Mouse (Mus musculus) T-cell, adult 2 months (primary cell): ENCODE data around the gene Cnot4.
"Not testable (repeated sequence)": the region's sequence is repeated elsewhere in the genome, so short reads cannot be mapped to it uniquely, and the experiment has no call there.

Source experiments
- DNase-seq: peaks from one replicate; pipeline ENCODE4 v3.0.0; 2022; ENCODE audit warnings: low spot score

Cnot4 gene

DNA sequence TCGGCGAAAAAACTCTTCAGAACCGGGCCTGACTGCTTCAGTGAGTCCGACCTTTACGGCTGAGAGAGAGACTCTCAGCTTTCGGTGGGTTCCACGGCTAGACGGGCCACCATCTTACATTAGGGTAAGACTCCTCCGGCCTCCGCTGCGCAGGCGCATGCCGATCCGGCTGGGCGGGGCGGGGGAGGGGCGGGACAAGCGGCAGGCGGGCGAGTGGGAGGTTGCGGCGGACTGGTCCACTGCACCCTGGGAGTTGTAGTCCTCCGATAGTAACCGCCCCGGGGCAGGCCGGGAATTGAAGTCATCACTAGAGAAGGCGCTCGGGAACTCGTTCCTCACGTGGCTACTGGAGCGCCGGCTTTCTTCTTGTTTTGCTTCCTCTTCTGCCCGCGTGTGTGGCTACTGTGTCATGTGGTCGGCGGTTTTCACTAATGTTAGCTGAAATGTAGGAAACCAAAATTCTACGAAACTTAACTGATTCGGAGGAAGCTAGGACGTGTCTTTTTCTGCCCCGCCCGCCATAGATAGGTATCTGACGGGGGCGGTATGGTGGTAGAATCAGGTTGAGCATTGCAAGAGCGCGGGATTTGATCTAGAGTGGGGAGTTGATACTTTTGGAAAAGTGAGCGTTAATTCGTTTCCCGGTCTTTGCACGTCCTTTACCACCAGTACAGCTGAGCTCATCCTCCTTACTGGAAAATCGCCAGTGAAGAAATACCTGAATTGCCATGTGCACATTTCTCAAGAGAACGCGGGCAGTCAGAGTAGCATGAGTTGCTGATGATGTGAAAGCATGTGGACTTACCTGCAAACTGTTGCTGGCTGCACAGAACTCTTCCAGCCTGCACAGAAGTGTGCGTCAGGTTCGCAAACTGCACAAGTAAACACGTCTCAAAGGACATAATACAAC lies at the start of gene Cnot4:
Gene Cnot4 (minus strand): TSS at position 146 of the 910 bp plus-strand sequence.
- peak; percentile 100 for DNase-seq

- DNase-seq, result not testable (repeated sequence)
Observed at GRCm38 (mm10) chr6:35179299-35179698, 45.8 kb upstream of the Cnot4 start.

DNA sequence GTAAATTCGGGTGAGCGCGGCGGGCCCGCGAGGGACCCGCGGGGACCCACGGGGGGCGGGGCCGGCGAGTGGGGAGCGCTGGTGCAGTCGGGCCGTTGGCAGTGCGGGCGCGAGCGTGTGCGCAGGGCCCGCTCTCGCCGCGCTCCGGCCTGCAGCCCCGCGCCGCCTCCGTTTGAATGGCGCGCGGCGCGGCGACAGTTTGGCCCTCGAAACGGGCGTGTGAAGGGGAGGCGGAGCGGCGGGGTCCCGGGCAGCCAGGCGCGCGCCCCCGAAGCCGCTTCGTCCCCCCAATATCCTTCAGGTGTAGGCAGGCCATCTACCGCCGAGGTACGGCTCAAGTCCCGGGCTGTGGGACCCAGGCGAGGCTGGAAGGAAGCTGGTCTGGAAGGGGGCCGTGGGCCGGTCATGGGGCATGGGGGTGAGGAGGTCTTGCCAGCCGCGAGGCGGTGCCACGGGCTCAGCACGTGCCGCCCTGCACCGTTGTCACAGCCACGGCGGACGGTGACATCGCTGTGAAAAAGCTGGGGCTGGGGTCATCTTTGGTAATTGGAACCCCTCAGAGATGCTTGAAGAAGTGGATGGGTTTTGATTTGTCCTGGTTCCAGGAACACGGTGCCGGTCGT lies 44.2 kb upstream of the Cnot4 start:
- peak; percentile 31 for DNase-seq

DNA sequence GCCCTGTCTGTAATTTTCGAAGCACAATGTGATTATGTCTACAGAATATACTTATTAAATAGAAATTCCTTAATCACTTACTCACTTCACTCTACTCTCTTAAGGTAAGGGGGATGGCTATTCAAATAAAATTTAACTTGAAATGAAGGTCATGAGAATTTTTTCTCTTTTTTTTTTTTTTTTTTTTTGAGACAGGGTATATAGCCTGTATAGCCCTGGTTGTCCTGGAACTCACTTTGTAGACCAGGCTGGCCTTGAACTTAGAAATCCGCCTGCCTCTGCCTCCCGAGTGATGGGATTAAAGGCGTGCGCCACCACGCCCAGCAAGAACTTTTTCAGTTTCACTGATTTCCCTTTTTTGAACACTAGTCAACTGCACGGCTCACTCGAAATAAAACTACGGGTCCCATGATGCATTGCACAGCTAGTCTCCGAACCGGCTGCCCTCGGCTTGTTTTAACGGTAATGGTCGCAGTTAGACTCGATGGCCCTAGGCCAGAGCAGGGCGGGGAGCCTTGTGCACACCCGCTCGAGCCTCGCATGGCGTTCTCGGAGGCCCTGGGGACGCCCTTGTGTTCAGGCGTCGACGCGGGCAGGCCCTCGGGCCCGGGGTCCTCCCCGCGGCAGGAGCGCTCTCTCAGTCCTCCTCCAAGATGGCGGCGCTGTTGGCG lies 43.6 kb upstream of the Cnot4 start, which contains the start of gene Nup205:
Gene Nup205 (plus strand): TSS at position 443 of the 671 bp plus-strand sequence.
- DNase-seq, result peak; percentile 85

- no peak for DNase-seq
Observed at GRCm38 (mm10) chr6:35173181-35173580, 39.7 kb upstream of the Cnot4 start.

DNA sequence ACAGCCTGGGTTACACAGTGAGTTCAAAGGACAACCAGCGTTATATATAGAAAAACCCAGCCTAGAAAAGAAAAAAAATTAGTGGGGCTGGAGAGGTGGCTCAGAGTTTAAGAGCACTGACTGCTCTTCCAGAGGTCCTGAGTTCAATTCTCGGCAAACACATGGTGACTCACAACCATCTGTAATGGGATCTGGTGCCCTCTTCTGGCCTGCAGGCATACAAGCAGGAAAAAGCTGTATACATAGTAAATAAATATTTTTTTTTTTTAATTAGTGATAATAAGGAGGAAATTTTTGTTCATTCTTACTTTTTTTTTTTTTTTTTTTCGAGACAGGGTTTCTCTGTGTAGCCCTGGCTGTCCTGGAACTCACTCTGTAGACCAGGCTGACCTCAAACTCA lies 38.5 kb upstream of the Cnot4 start:
- not testable (repeated sequence) for DNase-seq

DNA sequence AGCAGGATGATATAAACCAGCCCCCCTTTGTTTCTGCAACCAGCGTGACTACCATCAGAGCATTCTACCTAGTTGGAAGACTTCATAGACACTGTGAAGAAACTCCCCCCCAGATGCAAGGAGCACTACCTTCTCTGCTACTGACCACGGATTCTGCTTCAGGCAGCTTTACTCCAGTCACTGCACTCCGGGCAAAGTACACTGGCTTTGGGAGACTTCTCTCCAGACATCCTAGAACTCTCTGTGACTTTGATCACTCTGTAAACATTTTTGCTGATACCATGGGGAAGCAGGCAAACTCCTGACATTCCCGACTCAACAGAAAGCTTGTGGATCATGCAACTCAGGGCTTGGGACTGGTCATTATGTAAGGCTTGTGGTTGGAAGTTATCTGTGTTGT lies 35.7 kb upstream of the Cnot4 start:
- no peak for DNase-seq

DNA sequence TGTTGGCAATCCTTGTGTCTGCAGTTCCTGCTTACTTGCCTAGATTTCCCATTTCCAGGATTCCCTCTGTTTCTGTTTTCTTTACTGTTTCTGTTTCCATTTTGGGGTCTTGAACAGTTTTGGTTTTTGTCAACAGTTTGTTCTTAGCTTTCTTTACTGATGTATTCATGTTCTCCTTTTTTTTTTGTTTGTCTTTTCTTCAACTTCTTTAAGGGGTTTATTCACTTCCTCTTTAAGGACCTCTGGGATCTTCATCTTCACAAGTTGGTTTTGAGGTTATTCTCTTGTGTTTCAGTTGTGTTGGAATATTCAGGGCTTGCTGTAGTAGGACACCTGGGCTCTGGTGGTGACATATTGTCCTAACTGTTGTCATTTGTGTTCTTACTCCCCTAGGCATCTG lies 21.0 kb upstream of the Cnot4 start:
- DNase-seq, result no peak

GRCm38 (mm10) chr6:35147726-35148422 lies 14.3 kb upstream of the Cnot4 start:
- DNase-seq, result no peak

GRCm38 (mm10) chr6:35145569-35145968 lies 12.0 kb upstream of the Cnot4 start:
- DNase-seq, result peak; percentile 16

DNA sequence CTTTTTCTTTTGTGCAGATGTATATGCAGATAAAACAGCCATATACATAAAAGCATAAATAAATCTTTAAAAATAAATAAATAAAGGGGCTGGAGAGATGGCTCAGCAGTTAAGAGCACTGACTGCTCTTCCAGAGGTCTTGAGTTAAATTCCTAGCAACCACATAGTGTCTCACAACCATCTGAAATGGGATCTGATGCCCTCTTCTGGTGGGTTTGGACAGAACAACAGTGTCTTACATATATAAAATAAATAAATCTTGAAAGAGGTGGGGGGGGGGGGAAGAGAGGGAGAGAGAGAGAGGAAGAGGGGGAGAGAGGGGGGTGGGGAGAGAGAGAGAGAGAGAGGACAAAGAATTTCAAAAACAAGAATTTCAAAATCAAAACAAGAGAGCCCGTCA lies 6.8 kb upstream of the Cnot4 start:
- DNase-seq, result no peak

DNA sequence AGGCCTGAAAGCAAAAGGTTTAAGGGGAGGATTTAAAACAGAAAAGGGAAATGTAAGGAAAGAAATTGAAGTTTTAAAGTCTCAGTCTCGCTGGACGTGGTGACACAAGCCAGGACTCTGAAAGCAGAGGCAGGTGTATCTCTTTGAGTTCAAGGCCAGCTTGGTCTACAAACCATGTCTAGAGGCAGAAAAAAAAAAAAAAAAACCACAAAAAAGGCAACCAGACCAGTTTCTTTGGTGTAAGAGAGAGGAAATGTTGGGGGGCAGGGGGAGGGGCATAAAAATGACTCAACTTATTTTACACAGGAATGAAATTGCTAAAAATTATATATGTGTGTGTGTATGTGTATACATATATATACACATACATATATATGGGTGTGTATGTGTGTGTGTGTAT lies 1.3 kb upstream of the Cnot4 start:
- no peak for DNase-seq

DNA sequence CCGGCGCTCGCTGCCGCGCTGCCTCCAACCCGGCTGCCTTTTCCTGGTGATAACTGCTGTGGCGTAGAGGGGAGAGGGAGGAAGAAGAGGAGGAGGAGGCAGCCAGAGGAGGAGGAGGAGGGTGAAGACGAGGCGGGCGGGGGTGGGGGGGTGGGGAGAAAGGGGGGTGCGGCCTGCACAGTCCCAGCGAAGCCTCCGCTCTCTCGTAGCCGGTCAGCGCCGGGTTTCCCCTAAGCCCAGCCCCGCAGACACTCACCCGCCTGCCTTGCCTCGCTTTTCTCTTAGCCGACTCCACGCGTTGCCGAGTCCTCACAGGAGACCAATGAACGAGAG lies 312 bp downstream of the Cnot4 start:
- DNase-seq, result no peak

DNA sequence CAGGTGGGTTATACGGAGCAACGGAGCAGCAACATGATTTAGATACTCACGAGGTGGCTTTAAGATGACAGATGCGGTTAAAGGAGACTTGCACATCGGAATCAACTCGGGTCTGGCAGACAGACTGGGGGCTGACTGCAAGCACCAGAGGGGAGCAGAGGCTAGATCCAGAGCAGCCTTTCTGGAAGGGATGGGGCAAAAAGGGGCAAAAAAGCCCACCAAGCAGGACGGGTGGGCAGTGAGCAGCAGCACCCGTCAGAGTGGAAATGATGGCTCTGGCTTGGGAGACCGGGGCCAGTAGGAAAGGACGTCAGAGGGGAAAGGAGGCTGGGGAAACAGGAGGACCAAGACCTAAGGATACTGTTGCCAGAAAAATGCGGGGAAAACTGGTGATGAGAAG lies 718 bp downstream of the Cnot4 start:
- DNase-seq, result peak; percentile 31

- DNase-seq, result no peak
Observed at GRCm38 (mm10) chr6:35122488-35122887, 11.0 kb downstream of the Cnot4 start.

DNA sequence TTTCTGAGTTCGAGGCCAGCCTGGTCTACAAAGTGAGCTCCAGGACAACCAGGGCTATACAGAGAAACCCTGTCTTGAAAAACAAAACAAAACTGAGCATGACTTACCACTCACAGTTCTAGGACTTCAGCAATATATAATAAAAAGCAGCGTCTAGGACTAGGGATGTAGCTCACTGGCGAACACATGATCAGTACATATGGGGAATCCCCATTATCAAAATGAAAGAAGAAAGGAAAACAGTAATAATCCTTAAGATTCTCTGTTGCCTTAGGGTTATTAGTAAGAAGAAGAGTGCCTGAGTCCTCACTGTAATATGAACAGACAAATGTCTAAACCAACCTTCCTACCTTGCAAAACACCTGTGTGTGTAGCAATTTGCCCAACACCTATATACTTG lies 11.6 kb downstream of the Cnot4 start:
- DNase-seq, result no peak

DNA sequence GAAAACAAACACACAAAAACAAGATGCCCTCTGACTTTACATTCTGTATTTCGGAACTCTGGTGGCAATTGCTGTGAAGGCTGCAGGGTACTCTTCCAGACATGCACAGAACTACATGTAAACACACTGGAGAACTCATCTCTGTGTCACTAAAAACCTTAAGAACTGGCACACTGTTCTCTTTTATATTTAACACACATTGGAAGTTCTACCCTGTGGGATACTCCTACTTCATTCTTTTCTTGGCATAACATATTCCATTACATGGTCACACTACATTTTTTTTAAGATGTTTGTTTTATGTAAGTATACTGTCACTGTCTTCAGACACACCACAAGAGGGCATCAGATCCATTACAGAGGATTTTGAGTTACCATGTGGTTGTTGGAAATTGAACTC lies 31.1 kb downstream of the Cnot4 start:
- DNase-seq, result no peak

GRCm38 (mm10) chr6:35084927-35085326 lies 48.6 kb downstream of the Cnot4 start:
- DNase-seq, result no peak

GRCm38 (mm10) chr6:35075148-35075547 lies 58.4 kb downstream of the Cnot4 start:
- no peak for DNase-seq

DNA sequence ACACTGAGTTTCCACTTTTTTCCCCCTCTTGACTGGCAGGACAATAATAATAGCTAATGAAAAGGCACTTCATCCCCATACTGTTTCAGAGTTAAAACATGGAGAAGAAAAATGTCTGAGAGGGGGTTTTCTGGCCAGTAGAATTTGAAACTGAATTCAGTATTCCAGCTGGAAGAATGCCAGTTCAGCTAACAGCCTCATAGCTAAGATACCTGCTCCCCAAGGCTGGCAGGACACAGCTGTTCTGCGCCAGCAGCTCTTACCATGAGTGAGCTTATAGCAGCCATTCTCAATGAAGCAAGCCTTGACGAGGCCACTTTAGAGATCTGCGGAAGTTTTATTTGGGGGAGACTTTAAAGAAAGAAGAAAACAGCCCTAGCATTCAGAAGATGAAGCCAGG lies 62.3 kb downstream of the Cnot4 start:
- no peak for DNase-seq

DNA sequence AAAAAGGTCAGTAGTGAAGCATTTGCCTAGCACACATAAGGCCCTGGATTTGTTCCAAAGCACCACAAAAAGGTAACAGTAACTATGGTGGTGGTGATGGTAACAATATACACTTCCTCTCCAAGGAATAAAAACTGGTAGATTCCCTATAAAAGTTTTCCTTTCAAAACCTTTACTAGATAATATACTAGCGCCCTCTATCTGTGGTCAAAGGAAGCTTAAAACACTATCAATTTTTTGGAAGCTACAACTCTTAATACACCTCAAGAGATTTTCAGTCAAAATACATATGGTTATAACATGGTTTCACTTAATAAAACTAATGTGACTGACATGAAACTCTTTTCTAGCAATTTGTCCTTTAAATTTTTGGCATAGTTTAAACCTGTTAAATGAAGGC lies 71.1 kb downstream of the Cnot4 start:
- no peak for DNase-seq

DNA sequence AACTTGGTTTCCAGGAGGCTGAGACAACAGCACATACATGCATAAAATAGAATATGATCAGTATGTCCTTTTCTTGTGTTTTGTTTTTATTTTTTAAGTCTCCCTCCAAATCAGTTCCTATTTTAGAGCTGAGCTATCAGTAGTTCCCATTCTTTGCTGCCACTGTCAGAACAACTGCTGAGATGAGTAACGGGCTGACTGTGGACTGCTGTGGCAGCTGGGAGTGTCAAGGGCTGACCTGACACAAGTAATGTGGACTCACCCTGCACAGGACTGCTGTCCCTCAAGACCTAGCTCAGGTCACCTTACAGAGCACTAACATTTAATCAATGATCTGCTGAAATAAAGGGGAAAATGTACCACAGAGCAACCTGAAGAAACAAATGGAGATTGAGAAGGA lies 90.4 kb downstream of the Cnot4 start:
- DNase-seq, result no peak
